Mouse (Mus musculus) left cerebral cortex, adult 18-20 months (tissue): ENCODE measurements around the gene Capn2. TPM values are rescaled to one million over a fixed set of nuclear protein-coding genes. Genes with fewer than 3 reads are reported as not detected.

ENCODE experiments used
- total RNA-seq, 2 experiments: library from RNA; stranded (reverse); gene quantifications; 2 replicates each; pipeline ENCODE4 v1.2.3; 2021

The Capn2 gene
- total RNA-seq, 2 experiments from 2014 or later, result 65.1 to 66.8 TPM

Other genes with a start within 250 kb of the Capn2 start
- gene Degs1, start 234.8 kb downstream of the Capn2 start, total RNA-seq, result 10 to 100 TPM; 70.1 to 70.9 TPM
- 10 to 100 TPM; 59.6 TPM for gene Fbxo28, start 176.0 kb downstream of the Capn2 start, total RNA-seq
- 10 to 100 TPM; 19.0 to 20.1 TPM for gene Trp53bp2, start 108.4 kb downstream of the Capn2 start, total RNA-seq
- gene Capn8, start 47.4 kb upstream of the Capn2 start, total RNA-seq, result not detected
- gene Ccdc185, start 231.6 kb upstream of the Capn2 start, total RNA-seq, result under 1 TPM; 0.16 to 0.26 TPM
- 100 to 1,000 TPM; 105 to 117 TPM for gene Susd4, start 246.3 kb upstream of the Capn2 start, total RNA-seq